Mouse (Mus musculus) embryo, embryonic 11.5 days (tissue): ENCODE data around the gene 1700092M07Rik.
"Not testable (repeated sequence)": the region's sequence is repeated elsewhere in the genome, so short reads cannot be mapped to it uniquely, and the experiment has no call there.

Experiments
- DNase-seq: peaks from one replicate; pipeline ENCODE4 v3.0.0-alpha.2; 2012; ENCODE audit warnings: low read depth, low spot score

1700092M07Rik gene

DNA sequence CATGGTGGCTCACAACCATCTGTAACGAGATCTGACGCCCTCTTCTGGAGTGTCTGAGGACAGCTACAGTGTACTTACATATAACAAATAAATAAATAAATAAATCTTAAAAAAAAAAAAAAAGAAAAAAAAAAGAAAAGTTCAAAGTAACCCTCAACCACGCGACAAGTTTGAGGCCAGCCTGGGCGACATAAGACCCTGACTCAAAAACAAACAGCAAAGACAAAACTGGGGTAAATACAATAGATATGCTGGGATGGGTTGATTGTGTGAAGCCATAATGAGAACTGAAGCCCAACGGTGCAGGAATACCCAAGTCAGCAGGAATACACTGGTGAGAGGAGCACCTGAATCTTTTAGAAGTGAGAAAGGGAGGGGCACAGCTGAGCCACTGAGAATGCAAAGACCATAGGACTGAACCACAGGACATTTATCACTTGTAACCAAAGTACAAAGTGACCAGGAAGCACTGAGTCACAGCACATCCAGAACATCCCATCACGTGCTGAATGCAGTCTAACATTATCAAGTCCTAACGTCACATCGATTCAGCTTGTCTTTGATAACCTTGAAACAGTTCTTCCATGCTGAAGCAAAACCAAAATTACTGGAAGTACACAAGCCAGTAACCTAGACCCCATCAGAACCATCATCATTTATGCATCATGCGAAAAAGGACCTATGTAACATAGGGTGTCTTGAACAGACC lies 23.6 kb upstream of the 1700092M07Rik start:
- DNase-seq, result no peak

DNA sequence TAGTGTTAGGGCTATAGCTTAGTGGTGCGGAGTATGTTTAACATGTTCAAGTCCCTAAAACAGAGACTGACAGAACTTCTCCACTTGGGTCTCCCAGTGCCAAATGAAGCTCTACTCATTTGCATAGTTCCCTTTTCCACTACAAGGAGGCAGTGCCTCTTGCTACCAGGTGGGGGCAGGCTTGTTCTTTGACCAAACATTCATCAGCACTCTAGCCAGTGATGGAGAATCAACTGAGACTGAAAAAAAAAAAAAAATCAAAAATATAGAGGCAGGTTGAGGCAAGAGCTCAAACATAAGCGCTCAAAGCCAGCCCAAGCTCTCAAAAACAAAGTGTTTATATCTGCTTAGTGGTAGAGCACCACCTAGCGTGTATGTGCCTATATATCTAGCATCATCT lies 22.2 kb upstream of the 1700092M07Rik start:
- DNase-seq, result no peak

DNA sequence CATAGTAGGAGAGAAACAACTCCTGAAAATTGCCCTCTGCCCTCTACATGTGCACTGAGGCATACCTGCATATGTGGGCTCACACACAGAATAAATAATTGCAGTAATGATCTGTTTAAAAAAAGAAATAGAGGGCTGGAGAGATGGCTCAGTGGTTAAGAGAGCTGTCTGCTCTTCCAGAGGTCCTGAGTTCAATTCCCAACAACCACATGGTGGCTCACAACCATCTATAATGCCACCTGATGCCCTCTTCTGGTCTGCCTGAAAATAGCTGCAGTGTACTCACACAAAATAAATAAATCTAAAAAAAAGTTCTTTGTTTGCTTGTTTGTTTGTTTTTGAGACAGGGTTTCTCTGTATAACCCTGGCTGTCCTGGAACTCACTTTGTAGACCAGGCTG lies 21.5 kb upstream of the 1700092M07Rik start:
- not testable (repeated sequence) for DNase-seq

DNA sequence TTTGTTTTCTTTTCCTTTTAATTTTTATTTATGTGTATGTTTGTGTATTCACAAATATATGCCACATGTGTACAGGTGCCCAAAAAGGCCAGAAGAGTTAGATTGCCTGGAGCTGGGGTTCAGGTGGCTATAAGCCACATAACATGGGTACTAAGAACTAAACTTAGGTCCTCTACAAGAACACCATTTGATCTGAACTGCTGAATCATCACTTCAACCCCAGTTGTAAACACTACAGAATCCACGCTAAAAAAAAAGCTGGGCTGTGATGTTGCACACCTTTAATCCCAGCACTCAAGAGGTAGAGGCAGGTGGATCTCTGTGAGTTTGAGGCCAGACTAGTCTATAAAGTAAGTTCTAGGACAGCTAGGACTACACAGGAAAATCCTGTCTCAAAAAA lies 19.1 kb upstream of the 1700092M07Rik start:
- DNase-seq, result no peak

DNA sequence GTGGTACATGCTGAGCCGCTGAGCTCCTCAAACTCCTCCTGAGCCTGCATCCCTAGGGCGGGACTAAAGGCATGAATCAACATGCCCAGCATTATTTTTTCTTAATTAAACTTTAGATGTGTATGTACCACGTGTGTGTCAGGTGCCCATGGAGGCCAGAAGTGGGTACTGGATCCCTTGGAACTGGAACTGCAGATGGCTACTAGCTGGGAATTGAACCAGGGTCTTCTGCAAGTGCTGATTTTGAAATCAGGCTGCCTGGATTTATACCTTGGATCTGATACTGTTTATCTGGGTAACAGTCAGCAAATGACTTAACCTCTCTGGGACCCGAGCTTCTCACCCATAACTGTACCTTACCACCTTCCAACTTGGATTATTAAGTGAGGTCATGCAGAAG lies 18.5 kb upstream of the 1700092M07Rik start:
- no peak for DNase-seq

DNA sequence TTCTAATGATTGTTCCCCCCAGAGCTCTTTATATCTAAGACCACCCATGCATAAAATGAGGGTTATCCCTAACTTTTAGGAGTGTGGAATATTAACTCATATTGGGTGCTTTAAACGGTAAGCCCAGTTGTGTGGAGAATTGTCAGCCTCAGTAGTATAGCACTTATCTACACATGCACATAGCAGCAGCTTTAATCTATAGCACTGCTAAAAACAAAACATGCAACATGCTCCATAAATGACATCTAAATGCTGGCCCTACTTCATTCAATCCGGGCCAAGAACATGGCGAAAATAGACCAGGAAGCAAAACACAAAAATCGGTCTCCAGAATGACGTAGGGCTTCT lies 18.0 kb upstream of the 1700092M07Rik start:
- DNase-seq, result no peak

DNA sequence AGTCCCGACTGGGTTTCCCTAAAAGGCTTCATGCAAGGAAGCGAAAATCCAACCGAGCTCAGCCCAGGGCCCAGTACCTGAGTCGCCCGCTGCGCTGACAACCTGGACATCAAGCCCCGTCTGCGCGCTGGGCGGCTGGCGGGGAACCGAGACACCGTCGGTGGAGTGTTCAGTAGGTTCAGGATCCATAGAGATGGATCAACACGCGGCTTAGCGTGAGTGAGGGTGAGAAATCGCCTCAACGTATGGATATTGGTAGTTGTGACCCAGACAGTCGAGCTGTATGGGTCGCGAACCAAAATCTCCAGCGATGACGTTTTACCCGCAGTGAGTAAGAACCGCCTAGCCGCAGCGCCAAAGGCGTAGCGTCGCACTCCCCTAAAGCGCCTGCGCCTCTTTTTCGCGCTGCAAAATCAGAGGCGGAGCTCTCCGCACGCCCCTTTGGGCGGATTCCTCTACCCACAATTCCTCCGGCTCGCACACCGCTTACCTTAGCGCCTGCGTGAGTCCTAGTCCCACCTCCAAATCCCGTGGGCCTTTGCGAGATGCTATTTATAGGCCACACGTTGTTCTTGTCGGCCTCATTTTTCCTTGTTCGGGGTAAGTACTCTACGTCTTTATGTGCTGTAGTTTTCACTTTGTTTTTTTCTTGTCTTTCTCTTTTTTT lies 17.5 kb upstream of the 1700092M07Rik start, which contains the start of gene Slc3a2:
Gene Slc3a2, minus strand, starts transcription at position 463 of the 667 bp plus-strand sequence.
- peak; percentile 96 for DNase-seq

DNA sequence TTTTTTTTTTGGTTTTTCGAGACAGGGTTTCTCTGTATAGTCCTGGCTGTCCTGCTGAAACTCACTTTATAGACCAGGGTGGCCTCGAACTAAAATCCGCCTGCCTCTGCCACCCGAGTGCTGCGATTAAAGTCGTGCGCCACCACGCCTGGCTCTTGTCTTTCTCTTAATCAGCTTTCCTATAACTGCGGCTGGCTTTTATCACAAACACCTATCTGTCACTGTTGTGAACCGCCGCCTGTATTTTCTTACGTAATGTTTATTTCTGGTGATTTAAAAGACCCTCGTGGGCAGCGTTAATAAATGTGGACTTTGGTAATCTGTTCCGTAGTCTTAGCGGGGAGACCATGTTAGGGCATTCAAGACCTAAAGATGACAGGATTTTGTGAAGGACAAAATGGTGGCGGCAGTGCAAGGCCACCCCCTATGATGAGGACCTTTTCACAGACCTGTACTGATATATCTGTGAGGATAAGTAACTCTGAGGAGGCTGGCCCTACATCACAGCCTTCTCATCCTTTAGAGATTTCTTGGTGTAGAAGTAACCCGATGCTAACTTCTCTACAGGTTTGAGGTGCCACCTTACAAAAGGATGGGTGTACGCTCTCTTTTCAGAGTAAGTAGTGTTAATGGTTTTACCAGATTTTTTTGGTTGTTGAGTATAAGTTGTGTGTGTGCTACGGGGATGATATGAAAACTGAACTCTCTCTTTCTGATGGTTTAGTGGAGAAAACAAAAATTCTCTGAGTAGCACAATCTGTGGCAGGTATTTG lies 16.8 kb upstream of the 1700092M07Rik start:
- no peak for DNase-seq

DNA sequence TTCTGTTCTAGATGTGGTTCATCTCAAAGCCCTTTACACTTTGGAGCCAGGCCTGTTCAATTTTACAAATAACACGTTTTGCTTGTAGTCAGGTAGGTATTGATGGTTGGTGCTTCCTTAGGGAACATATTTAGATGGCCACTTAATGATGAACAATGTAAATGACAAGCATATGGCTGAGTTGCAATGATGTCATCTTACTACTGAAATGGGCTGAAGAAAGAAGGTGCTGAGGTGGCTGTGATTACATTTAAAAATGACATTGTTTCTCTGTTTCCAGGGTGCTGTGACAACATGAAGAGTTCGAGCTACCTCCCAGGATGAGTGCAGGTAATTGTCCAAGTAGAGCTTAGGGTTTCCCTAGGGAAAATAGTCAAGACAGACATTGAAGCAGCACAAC lies 16.1 kb upstream of the 1700092M07Rik start:
- no peak for DNase-seq

DNA sequence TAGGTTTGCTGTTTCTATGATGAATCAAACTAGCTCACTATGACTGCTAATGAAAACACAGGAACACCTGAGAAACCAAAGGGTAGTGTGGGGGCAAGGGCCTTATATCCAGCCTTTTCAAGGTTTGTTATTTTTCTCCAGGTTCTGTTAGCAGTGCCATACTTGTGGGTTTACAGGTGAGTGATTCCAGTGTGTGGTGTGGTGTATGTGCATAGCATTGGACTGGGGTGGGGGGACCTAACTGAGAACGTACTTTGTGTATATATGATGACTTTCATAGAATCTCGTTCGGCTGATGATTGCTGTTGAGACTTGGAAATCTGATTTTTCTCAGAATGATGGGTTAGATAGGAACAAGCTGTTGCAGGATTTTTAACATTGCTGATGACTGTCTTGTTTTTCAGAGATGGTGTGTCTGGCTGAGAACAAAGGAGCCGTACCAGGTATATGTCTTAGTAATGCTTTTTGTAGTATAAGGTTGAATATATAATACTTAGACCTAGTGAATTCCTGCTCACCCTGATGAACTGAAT lies 15.4 kb upstream of the 1700092M07Rik start:
- no peak for DNase-seq

DNA sequence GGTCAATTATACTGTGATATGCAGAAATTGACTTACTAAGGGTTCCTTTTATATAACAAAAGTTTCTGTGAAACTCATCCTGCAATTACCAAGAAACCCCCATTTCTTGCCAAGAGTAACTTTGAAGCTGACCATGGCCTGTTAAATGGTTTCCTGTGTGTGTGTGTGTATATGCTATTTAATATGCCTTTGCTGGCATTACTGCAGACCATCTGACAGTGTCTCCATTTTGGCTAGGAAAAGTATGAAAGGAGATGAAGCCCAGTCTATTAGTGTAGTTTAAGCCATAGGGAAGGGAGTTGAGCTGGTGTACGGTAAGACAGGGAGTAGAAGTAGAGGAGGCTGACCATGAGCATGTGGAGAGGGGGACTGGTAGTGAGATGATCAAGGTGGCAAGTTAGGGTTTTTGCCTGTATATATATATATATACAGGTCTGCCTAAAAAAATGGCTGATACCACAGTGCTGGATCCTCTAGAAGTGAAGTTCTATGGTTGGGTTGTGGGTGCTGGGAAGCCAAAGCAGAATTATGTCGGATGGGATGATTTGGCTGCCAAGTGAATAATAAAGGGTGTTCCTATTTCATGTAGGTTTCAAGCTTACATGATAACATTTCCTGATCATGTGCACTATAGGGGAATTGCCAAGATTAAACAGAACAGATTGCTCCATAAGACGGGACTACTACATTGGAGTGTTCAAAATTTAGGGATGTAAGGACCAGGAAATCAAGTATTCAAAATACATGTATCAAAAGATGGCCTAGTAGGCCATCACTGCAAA lies 13.7 kb upstream of the 1700092M07Rik start:
- DNase-seq, result no peak

DNA sequence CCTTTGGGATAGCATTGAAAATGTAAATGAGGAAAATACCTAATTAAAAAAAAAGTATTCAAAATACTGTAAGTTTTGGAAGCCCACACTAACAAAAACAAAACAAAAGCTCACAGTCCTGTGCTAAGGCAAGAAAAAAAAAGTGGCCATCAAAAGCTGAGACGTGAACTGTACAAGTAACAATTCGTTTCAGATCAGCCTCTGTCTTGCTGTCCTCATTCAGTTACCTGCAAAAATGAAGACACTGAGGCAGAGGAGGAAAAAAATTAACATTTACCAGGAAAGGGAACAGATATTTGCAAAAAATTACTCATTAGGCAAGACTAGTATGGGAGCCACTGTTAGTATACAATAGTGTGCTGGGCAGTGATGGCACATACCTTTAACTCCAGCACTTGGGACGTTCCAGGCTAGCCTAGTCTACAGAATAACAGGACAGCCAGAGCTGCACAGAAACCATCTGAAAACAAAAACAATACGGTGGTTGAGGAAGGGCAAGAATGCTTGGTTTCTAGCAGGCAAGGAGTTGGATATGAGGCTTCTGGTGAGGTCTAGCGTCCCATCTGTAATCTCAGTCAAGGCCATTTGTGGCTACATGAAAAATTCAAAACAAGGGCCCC lies 12.9 kb upstream of the 1700092M07Rik start:
- no peak for DNase-seq

DNA sequence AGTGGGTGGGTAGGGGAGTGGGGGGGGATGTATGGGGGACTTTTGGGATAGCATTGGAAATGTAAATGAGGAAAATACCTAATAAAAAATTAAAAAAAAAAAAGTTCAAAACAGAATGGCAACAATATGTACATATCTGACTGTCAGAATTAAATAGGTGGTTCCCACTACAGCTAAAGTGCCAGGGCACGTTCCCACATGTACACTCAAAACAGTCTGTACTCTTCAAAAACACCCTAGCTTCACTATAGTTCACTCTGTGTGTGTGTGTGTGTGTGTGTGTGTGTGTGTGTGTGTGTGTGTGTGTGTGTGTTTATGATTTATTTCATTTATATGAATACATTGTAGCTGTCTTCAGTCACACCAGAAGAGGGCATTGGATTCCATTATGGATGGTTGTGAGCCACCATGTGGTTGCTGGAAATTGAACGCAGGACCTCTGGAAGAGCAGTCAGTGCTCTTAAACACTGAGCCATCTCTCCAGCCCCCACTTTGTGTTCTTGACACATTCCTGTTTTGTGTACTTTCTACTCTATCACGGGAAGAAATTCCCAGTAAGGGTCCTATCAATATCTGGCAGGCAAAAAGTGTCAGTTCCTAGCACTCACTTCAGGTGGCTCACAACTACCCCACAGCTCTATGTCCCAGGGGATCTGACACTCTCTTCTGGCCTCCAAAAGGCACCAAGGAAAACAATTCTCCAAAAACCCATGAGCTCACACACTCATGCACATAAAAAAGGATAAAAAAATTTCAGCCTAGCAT lies 12.0 kb upstream of the 1700092M07Rik start:
- not testable (repeated sequence) for DNase-seq

DNA sequence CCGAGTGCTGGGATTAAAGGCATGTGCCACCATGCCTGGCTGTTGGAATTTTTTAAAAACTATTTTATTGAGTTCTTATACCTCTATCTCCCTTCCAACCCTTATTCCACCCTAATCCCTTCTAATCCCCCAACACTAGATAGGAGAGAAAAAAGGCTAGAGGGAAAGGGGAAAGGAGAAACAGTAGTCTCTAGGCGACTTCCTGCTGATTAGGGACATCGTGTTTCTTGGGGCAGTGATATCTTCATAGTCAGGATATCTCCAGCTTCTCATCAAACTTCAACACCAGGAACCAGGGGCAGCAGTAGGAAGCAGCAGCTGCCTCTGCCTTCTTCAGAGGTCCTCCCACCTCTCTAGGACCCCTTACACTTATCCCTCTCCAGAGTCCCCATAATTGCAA lies 6.2 kb upstream of the 1700092M07Rik start:
- DNase-seq, result no peak

DNA sequence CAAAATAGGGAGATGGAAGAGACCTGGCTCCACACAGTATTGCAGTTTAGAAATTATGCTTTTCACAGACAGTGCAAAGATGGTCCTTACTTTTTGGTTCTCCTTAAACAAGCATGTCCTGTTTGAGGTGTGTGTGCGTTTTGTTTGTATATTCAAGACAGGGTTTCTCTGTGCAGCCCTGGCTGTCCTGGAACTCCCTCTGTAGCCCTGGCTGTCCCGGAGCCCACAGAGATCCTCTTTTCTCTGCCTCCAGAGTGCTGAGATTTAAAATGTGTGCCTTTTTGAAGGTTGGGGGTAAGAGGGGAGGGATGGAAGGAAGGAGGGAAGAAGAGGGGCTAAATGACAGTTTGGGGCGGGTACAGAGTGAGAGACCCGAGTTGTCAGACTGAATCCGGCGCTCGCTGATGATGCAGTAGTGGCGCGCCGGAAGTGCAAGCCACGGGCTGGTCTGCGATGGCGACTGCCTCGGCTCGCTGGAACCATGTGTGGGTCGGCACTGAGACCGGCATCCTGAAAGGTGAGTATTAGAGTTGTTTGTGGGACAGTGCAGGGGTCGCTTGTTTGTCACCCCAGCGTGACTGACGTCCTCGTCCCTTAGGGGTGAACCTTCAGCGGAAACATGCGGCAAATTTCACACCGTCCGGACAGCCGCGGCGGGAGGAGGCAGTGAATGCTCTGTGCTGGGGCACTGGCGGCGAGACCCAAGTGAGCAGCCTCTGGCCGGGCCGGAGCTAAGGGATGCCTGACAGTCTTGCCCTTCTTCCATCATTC lies 4.9 kb upstream of the 1700092M07Rik start, which contains the start of gene Wdr74:
Gene Wdr74, plus strand, starts transcription at position 439 of the 771 bp plus-strand sequence.
- DNase-seq, result peak; percentile 90

DNA sequence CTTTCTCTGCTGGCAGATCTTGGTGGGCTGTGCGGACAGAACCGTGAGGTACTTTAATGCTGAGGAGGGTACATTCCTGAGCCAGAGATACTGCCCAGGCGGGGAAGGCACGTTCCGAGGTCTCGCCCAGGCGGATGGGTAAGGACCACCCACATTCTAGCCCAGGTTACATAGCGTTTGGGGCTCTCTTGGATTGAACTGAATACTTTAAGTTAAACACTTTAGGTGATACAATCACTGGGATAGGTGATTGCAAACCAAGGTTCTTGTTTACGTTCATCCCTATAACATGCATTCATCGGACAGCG lies 4.4 kb upstream of the 1700092M07Rik start:
- DNase-seq, result no peak

DNA sequence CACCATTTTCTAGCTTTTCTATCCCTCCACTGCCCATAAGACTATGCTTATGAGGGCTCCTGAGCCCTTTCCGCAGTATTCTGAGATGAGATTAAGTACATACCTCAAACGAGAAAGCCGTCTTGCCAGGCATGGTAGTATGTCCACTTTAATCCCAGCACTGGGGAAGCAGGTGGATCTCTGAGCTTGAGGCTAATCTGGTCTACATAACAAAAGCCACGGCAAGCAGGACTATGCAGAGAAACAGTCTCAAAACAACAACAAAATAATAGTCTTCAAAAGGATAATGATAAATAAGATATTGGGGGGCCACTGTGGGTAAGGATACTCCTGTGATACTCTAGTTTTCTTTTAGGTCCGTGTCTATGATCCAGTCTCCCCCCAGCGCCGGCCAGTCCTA lies 1.6 kb upstream of the 1700092M07Rik start:
- no peak for DNase-seq

DNA sequence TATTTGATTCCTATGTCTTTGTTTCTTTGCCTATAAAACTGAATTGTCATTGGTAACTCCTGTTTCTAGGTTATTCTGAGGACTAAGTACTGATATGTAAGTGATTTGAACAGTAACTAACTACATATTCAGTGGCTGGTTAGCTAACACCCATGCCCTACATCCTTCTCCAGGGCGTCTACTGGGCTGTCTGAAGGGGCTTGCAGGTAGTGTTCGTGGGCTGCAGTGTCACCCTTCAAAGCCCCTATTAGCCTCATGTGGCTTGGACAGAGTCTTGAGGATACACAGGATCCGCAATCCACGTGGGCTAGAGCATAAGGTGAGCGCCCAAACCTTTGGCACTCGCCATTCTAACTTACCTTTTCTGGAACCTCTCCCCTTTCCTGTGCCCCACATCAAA lies 872 bp upstream of the 1700092M07Rik start:
- no peak for DNase-seq

DNA sequence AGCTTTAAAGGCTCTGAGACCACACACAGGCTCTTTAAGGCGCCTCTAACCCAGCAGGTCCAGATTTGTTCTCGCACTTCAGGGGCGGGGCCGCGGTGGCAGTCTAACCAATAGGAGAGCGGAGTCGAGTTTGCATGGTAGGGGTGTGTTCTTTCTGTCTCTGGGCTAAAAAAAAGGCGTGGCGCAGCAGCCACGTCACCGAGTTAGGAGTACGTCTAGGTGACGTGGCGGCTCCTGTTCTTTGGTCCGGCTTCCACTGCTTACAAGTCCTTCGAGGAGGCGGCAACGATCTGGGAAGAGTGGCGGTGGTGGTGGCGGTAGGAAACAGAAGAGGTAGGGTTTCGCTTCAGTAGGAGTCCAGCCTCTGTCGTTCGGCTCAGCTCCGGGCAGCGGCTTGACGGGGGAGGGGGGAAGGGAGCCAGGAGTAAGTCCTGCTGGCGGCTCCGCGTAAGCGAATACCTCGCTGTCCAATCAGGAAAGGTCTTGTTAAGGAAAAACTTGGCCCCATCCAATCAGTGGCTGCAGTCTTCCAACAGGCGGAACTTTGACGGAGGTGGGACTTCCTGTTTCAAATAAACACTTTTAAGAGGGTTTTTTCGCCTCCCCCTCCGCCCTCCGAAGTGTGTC lies 838 bp downstream of the 1700092M07Rik start, which contains the start of gene Stx5a:
Gene Stx5a, plus strand, starts transcription at position 171 of the 627 bp plus-strand sequence.
- DNase-seq, result peak; percentile 95
